Mouse (Mus musculus) bone marrow, adult 2 months (tissue): ENCODE results near the gene Scn1b.

ENCODE experiments used
- CTCF ChIP-seq: fragments of 200-500 bp; IDR thresholded peaks from 2 replicates; pipeline ENCODE4 v1.5.1; 2011; ENCODE audit warnings: low read length, control low read depth; ENCODE audit not compliant: control insufficient read depth, insufficient read depth
- POLR2A ChIP-seq: fragments of 200-500 bp; IDR thresholded peaks from 2 replicates; pipeline ENCODE4 v1.6.1; 2011; ENCODE audit warnings: low read depth, mild to moderate bottlenecking, control low read depth, low read length, borderline replicate concordance; ENCODE audit not compliant: control insufficient read depth

DNA sequence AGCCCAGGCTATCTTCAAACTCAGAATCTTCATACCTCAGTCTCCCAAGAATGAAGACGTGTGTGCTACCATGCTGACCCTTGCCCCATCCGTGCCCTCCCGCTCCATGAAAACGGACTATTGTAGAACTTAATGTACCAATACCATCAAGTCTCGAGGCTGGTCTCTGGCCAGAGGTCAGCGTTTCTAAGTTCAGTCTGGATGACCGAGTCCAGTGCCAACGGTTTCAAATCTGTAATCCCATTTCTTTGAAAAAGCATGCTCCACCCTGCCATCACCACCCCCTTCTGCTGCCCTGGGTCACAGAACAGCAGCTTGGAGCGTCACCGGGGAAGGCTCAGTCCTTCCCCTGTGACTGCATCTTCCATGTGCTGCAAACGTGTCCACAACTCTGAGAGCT lies 19.0 kb downstream of the Scn1b start:
- no peak for TF ChIP-seq CTCF
- TF ChIP-seq POLR2A, result no peak
